Mouse (Mus musculus): ENCODE results near the gene Khdc4. TPM values are rescaled to one million over a fixed set of nuclear protein-coding genes. Genes with fewer than 3 reads are reported as not detected.
A peak's percentile ranks its signal among the peaks of the same experiment; 100 is the strongest.

The Khdc4 gene
- polyA plus RNA-seq (2015; fragmentation: Nextera tagmentation; extraction: Ambion mirVana): 78.6 and 91.4 TPM in 2 replicates

DNA sequence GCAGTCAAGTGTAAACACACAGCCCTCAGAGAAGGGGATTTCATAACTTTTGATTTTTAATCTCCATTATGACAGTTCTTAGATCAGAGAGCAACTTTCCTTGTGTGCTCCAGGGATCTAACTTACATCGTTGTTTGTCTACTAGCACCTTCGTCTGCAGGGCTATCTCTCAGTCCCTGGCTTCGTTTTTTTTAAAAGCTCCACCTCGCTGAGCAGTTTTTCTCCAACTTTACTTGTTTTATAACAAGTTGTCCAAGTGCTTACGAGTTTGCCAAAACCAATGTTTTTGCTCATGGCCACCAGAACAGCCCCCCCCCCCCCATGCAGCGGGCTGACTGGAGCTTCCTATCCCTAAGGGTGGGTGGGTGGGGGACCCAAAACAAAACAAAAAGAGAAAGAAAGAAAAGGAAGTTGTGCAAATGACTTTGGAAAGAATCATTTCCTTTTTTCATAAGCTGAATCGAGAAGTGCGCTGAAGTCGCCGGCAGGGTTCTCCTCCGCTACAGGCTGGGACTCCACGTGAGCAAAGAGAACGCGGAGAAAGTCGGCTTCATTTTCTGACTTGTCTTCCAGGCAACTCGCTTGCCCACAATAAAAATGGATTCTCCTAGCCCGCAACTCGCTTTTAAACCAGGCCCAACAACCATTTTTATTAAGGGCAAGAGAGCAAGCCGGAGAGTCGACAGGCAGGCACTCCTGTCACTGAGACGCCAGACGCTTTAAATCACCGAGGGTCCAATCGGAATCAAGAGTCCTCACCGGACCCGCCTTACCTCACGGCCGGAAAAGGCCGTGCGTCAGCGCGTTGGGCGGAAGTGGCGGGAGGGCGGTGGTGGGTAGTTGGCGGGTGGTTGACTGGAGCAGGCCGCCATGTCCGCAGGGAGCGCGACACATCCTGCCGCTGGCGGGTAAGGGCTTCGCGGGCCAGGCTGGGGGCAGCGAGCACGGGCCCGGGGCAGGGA is at the start of gene Khdc4:
TSS of gene Khdc4 (plus strand) at position 824 of the 962 bp plus-strand sequence.
- Histone ChIP-seq H3K27me3 (no peaks in the 10 kb centered on the region), H3K9ac (peak within 1 kb of the TSS; percentile 97), H3K36me3 (peaks cover 26% of the 10 kb centered on the region), H3K27ac (replicated peaks) (peak within 1 kb of the TSS; percentile 99), H3K4me2 (replicated peaks) (peak within 1 kb of the TSS; percentile 76), H3K9me3 (replicated peaks) (no peaks in the 10 kb centered on the region), H3K4me3 (replicated peaks) (peak within 1 kb of the TSS; percentile 96), H3K4me1 (peaks cover 13% of the 10 kb centered on the region)
- WGBS: under 1% methylated on average over 47 of the region's 47 CpGs
- peak; percentile 99 for ATAC-seq (ENCODE audit: insufficient number of reproducible peaks, low FRiP score, low TSS enrichment, low read depth)

DNA sequence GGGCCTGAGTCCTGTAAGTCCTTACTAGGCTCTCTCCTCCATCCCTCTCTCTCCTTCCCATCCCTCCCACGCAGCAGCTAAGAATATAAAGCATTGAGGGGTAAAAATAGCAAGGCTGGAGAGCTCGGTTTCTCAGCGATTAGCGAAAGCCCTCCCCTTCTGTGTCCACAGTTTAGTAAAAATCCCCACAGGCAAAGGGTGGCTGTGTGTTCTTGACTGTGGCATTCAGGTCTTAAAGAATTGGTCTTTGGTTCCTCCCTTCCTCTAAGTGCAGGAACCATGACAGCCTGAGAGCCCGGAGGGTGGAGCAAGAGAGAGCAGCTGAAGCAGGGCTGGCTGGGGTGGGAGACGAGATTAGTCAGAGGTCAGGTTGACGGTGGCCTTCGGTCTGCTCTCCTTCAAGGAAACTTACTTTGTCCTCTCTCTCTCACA is 49.0 kb upstream of the Khdc4 start:
- H3K4me1 ChIP-seq: 0 out of 2 replicates have a peak, but pooled peaks cover 4% of the 10 kb centered on the region
- no peak for ATAC-seq (ENCODE audit: insufficient number of reproducible peaks, low FRiP score, low TSS enrichment, low read depth)
- no peak overlapping the region for H3K4me3 ChIP-seq (replicated peaks)
- 86% methylated on average over 8 of the region's 8 CpGs for WGBS
- H3K9ac ChIP-seq: no peak overlapping the region
- H3K9me3 ChIP-seq (replicated peaks): no peaks in the 10 kb centered on the region
- no peak overlapping the region for H3K4me2 ChIP-seq (replicated peaks)
- H3K36me3 ChIP-seq: peaks cover 94% of the 10 kb centered on the region
- H3K27ac ChIP-seq (replicated peaks): no peak overlapping the region
- H3K27me3 ChIP-seq: no peaks in the 10 kb centered on the region

DNA sequence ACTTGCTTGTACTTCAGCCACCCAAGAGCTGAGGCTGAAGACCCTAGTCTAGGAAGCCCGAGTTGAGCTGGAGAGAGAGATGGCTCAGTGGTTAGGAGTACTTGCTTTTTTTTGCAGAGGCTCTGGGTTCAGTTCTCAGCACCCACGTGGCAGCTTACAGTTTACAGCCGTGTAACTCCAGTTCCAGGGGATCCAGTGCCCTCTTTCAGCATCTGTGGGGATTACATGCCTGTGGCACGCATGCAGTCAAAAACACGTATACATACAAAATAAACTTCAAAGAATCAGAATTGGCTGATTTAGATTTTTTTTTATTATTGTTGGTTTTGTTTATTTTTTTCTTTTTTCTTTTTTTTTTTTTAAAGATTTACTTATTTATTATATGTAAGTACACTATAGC is 48.5 kb upstream of the Khdc4 start:
- no peaks in the 10 kb centered on the region for H3K9me3 ChIP-seq (replicated peaks)
- ATAC-seq (ENCODE audit: insufficient number of reproducible peaks, low FRiP score, low TSS enrichment, low read depth): no peak
- no peak overlapping the region for H3K9ac ChIP-seq
- peaks cover 94% of the 10 kb centered on the region for H3K36me3 ChIP-seq
- no peak overlapping the region for H3K4me3 ChIP-seq (replicated peaks)
- H3K27me3 ChIP-seq: no peaks in the 10 kb centered on the region
- 95% methylated on average over 5 of the region's 5 CpGs for WGBS
- no peak overlapping the region; the same call in 1 of the 2 replicates for H3K27ac ChIP-seq (replicated peaks)
- 0 out of 2 replicates have a peak, but pooled peaks cover under 1% of the 10 kb centered on the region for H3K4me1 ChIP-seq
- H3K4me2 ChIP-seq (replicated peaks): no peak overlapping the region

DNA sequence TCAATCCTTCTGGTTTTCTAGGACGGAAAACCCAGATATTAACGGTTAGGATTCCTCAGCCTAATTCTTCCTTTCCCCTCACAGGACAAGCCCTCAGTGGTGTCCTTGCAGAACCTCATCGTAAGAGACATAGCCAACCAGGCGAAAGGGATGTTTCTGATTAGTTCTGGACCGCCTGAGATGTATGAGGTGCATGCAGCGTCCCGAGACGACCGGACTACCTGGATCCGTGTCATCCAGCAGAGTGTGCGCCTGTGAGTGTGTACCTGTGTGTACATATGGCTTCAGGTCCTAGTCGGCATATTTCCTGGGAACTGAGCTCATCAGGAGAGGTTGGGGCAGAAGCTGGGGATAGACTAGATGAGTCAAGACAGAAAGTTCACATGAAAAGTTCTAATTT is 46.4 kb upstream of the Khdc4 start:
- ATAC-seq (ENCODE audit: insufficient number of reproducible peaks, low FRiP score, low TSS enrichment, low read depth): no peak
- Histone ChIP-seq H3K36me3 (peaks cover 94% of the 10 kb centered on the region), H3K27ac (replicated peaks) (no peak overlapping the region), H3K9me3 (replicated peaks) (no peaks in the 10 kb centered on the region), H3K4me3 (replicated peaks) (no peak overlapping the region), H3K4me2 (replicated peaks) (no peak overlapping the region), H3K9ac (no peak overlapping the region), H3K27me3 (no peaks in the 10 kb centered on the region), H3K4me1 (no peaks in the 10 kb centered on the region)
- WGBS: 92% methylated on average over 12 of the region's 12 CpGs

DNA sequence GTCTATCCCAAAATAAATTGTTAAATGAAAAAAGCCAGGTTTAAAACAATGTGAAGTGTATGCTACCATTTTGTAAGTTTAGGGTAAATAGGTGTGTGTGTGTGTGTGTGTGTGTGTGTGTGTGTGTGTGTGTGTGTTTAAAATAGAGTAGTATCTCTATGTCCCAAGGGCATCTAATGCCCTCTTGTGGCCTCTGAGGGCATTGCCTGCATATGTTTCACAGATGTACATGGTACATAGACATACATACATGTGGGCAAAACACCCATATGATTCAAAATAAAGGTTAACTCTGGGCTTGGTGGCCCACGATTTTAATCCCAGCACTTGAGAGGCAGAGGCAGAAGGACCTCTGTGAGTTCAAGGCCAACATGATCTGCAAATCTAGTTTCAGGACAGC is 44.9 kb upstream of the Khdc4 start:
- WGBS: 65% methylated on average over 1 of the region's 1 CpGs
- peak; percentile 48; the same call in 1 of the 2 replicates for ATAC-seq (ENCODE audit: insufficient number of reproducible peaks, low FRiP score, low TSS enrichment, low read depth)

DNA sequence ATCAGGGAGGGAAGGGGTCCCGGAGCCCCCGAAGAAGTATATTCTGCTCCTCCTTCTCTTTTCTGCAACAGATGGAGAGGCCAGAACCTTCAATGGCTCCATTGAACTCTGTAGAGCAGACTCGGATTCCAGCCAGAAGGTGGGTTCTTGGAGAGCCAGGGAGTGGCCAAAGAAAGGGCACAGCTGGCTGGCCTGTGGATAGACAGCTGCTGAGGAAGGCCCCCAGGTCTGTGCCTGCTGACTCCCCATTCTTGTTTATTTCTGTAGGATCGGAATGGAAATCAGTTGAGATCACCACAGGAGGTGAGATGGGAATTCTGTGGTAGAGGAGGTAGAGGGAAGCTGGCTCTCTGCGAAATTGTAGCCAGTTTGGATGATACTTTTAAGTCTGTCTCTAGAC is 42.5 kb upstream of the Khdc4 start:
- 79% methylated on average over 5 of the region's 5 CpGs for WGBS
- H3K4me3 ChIP-seq (replicated peaks): no peak overlapping the region

More for the DNA sequence above, 44.9 kb upstream of the Khdc4 start:
- Histone ChIP-seq H3K27me3 (no peaks in the 10 kb centered on the region), H3K4me3 (replicated peaks) (no peak overlapping the region), H3K36me3 (peaks cover 93% of the 10 kb centered on the region), H3K9ac (no peak overlapping the region), H3K4me1 (no peaks in the 10 kb centered on the region), H3K27ac (replicated peaks) (no peak overlapping the region), H3K9me3 (replicated peaks) (no peaks in the 10 kb centered on the region), H3K4me2 (replicated peaks) (no peak overlapping the region)

DNA sequence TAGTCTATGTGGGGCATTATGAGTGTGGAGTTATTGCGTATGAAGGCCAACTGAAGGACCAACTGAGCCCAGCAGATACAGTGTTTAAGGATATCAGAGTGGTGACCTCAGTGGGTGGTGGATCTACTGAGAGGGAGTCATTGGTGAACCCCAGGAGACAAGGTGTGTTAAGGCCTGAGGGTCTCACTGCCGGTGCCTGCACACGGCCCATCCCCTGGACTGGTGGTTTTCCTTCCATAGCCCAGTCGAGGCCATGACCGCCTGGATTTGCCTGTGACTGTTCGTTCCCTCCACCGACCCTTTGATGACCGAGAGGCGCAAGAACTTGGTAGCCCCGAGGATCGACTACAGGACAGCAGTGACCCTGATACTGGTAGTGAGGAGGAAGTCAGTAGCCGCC is 39.7 kb upstream of the Khdc4 start:
- Histone ChIP-seq H3K27me3 (no peaks in the 10 kb centered on the region), H3K36me3 (peaks cover 73% of the 10 kb centered on the region), H3K4me3 (replicated peaks) (no peak overlapping the region), H3K9me3 (replicated peaks) (no peaks in the 10 kb centered on the region), H3K4me1 (0 out of 2 replicates have a peak, but pooled peaks cover 4% of the 10 kb centered on the region), H3K27ac (replicated peaks) (no peak overlapping the region), H3K4me2 (replicated peaks) (no peak overlapping the region), H3K9ac (no peak overlapping the region)
- ATAC-seq (ENCODE audit: insufficient number of reproducible peaks, low FRiP score, low TSS enrichment, low read depth): no peak
- WGBS: 92% methylated on average over 12 of the region's 12 CpGs

More for the DNA sequence above, 42.5 kb upstream of the Khdc4 start:
- peaks cover 95% of the 10 kb centered on the region for H3K36me3 ChIP-seq
- H3K9ac ChIP-seq: no peak overlapping the region
- no peak overlapping the region for H3K27ac ChIP-seq (replicated peaks)
- no peak overlapping the region for H3K4me2 ChIP-seq (replicated peaks)
- H3K27me3 ChIP-seq: no peaks in the 10 kb centered on the region
- no peaks in the 10 kb centered on the region for H3K9me3 ChIP-seq (replicated peaks)
- ATAC-seq (ENCODE audit: insufficient number of reproducible peaks, low FRiP score, low TSS enrichment, low read depth): no peak
- H3K4me1 ChIP-seq: 0 out of 2 replicates have a peak, but pooled peaks cover 4% of the 10 kb centered on the region

DNA sequence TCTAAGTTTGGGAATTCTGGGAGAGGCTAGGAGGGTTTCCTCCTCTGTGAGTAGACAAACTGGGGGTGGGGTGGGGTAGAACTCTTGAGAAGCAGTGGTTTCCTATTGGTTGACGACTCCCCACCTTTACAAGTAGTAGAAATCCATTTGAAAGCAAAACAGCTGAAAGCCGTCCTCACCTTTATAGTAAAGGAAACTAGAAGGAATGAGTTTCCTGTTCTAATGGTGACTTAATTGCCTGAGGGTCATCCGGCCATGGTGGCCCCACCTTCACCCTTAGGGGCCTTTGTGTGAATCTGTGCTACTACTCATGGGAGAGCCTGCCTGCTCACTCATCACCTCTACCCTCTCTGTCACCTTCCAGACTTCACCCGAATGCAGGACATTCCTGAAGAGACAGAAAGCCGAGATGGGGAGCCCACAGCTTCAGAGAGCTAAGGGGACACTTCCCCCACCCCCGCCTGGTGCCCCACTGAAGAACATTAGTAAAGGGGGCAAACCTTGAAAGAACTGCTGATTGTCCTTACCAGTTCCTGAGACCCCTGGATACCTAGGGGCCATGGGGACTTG is 39.1 kb upstream of the Khdc4 start:
- Histone ChIP-seq H3K27me3 (no peaks in the 10 kb centered on the region), H3K27ac (replicated peaks) (no peak overlapping the region), H3K4me1 (0 out of 2 replicates have a peak, but pooled peaks cover 4% of the 10 kb centered on the region), H3K9ac (no peak overlapping the region), H3K4me3 (replicated peaks) (no peak overlapping the region), H3K4me2 (replicated peaks) (no peak overlapping the region), H3K36me3 (peaks cover 68% of the 10 kb centered on the region), H3K9me3 (replicated peaks) (no peaks in the 10 kb centered on the region)
- WGBS: 74% methylated on average over 6 of the region's 6 CpGs
- ATAC-seq (ENCODE audit: insufficient number of reproducible peaks, low FRiP score, low TSS enrichment, low read depth): no peak

DNA sequence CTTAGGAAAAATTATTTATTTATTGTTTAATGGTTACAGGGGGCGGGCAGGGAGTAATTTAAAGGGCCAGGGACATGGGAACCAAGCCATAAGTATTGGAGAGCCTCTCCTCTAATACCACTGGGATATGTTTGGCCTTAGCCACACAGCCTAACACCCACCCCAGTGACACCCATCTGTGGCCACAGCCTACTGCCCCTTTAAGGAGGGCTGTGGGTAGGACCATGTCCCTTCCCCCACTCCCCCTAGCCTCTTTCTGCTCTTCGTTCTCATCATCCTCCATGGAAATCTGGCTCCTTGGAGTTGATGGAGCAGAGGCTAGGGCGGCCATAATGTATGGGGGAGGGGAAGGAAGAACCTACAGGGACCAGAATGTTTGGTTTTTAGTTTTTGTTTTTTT is 38.5 kb upstream of the Khdc4 start:
- Histone ChIP-seq H3K27me3 (no peaks in the 10 kb centered on the region), H3K9ac (no peak overlapping the region), H3K9me3 (replicated peaks) (no peaks in the 10 kb centered on the region), H3K27ac (replicated peaks) (no peak overlapping the region), H3K4me2 (replicated peaks) (no peak overlapping the region), H3K4me3 (replicated peaks) (no peak overlapping the region), H3K36me3 (peaks cover 63% of the 10 kb centered on the region), H3K4me1 (0 out of 2 replicates have a peak, but pooled peaks cover 4% of the 10 kb centered on the region)
- 83% methylated on average over 3 of the region's 3 CpGs for WGBS
- ATAC-seq (ENCODE audit: insufficient number of reproducible peaks, low FRiP score, low TSS enrichment, low read depth): no peak

DNA sequence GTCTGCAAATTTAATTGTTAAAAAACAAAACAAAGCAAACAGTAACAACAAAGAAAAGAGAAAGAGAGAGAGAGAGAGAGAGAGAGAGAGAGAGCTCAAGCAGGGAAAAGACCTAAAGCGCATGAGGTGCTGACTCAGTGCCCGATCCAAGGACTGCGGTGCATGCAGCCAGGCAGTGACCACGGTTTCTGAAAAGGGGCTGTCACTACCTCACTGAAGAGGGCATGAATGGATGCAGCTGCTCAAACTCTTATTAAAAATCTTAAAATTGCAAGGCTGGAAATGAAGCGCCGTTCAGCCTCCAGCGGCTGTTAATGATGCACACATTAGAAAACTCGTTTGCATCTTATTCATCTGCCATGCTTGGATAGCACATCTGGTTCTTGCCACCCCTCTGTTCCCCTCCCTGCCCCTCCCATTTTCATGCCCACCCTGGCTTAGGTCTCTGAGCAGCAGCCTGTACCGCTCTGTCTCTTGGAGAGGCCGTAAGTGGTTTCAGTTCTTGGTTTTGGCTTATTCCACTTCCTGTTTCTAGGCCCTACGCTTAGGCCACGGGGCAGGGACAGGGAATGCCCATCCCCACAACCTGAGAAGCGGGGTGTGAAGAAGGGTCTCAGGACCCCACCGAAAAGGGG is 37.7 kb upstream of the Khdc4 start:
- Histone ChIP-seq H3K4me1 (0 out of 2 replicates have a peak, but pooled peaks cover 4% of the 10 kb centered on the region), H3K27me3 (no peaks in the 10 kb centered on the region), H3K36me3 (peaks cover 54% of the 10 kb centered on the region), H3K27ac (replicated peaks) (no peak overlapping the region), H3K9ac (no peak overlapping the region), H3K9me3 (replicated peaks) (no peaks in the 10 kb centered on the region), H3K4me3 (replicated peaks) (no peak overlapping the region), H3K4me2 (replicated peaks) (no peak overlapping the region)
- 83% methylated on average over 14 of the region's 14 CpGs for WGBS
- ATAC-seq (ENCODE audit: insufficient number of reproducible peaks, low FRiP score, low TSS enrichment, low read depth): no peak; the same call in 1 of the 2 replicates
